In genomic region chr11:71769744-71770143, GRCm38 (mm10) we compare ENCODE assay signal across 24 mouse cellular contexts. TPM values are rescaled to one million over a fixed set of nuclear protein-coding genes. Genes with fewer than 3 reads are reported as not detected.
"Had no signal": no experiment of that assay in that cellular context is flagged by ENCODE, and none has a peak within 500 bp of the region (broad histone marks: within the 10 kb centered on the region; RNA-seq: fewer than 3 reads in every experiment).

No protein-coding gene starts in this region.

- H3K27me3 ChIP-seq: hindbrain, embryonic 13.5 days; hindbrain, embryonic 15.5 days had no signal

- H3K4me1 ChIP-seq: limb, embryonic 13.5 days had no signal

- H3K9ac ChIP-seq: heart, embryonic 13.5 days; heart, embryonic 15.5 days; hindbrain, embryonic 13.5 days; hindbrain, embryonic 15.5 days; kidney, embryonic 15.5 days; limb, embryonic 13.5 days; limb, embryonic 15.5 days; liver, embryonic 12.5 days; liver, embryonic 14.5 days had no signal

- DNase-seq: gastrocnemius, adult 2 months; gastrocnemius, postnatal 10 days; gastrocnemius, postnatal 25 days; heart, adult 2 months; heart, postnatal 14 days; heart, postnatal 36 days; kidney, adult 11 months; kidney, adult 2 months; kidney, adult 9 months; kidney, postnatal 14 days; kidney, postnatal 36 days had no signal

- H3K4me3 ChIP-seq: gastrocnemius, adult 2 months; heart, adult 2 months; heart, embryonic 13.5 days; heart, embryonic 15.5 days; hindbrain, embryonic 13.5 days; hindbrain, embryonic 15.5 days; kidney, embryonic 15.5 days; limb, embryonic 13.5 days; limb, embryonic 15.5 days; liver, embryonic 12.5 days had no signal

- H3K9me3 ChIP-seq: heart, embryonic 13.5 days; heart, embryonic 15.5 days; hindbrain, embryonic 13.5 days; hindbrain, embryonic 15.5 days; kidney, embryonic 15.5 days; limb, embryonic 13.5 days; limb, embryonic 15.5 days; liver, embryonic 12.5 days had no signal

- H3K36me3 ChIP-seq: heart, embryonic 13.5 days; heart, embryonic 15.5 days; kidney, embryonic 15.5 days; limb, embryonic 13.5 days; limb, embryonic 15.5 days; liver, embryonic 12.5 days had no signal

- H3K27ac ChIP-seq: gastrocnemius, adult 2 months; heart, adult 2 months; heart, embryonic 13.5 days; heart, embryonic 15.5 days; hindbrain, embryonic 13.5 days; hindbrain, embryonic 15.5 days; hindbrain, postnatal 0 days; kidney, embryonic 15.5 days; kidney, postnatal 0 days; limb, embryonic 13.5 days; limb, embryonic 15.5 days; liver, embryonic 12.5 days; liver, embryonic 14.5 days had no signal

RNA-seq across cellular contexts. Expression of gene Wscd1, which starts 20.0 kb away (rescaled TPM):
- total RNA-seq: granulocyte monocyte progenitor cell, adult 5-6 weeks; hematopoietic stem cell, adult 5-6 weeks had no signal
